Mouse (Mus musculus): ENCODE results near the gene Srr. TPM values are rescaled to one million over a fixed set of nuclear protein-coding genes. Genes with fewer than 3 reads are reported as not detected.

Gene Srr
- polyA plus RNA-seq, 1 experiment from 2014 or later = 4.9 TPM

Small RNAs within 50 kb of the gene (microRNA-seq; reads per million reads assigned to microRNA genes)
- gene Mir6926 = not detected

Other genes starting within 250 kb of the Srr start
- gene Pafah1b1, start 201.3 kb downstream of the Srr start, polyA plus RNA-seq (2016; fragmentation: Nextera tagmentation; extraction: Ambion mirVana) = 54.3 and 54.7 TPM in 2 replicates
- gene Mettl16, start 155.1 kb downstream of the Srr start, polyA plus RNA-seq (2016; fragmentation: Nextera tagmentation; extraction: Ambion mirVana) = 44.3 and 46.6 TPM in 2 replicates
- gene Mnt, start 95.0 kb downstream of the Srr start, polyA plus RNA-seq (2016; fragmentation: Nextera tagmentation; extraction: Ambion mirVana) = 1.9 and 2.0 TPM in 2 replicates
- 2.6 and 2.9 TPM in 2 replicates for gene Sgsm2, start 28.9 kb downstream of the Srr start, polyA plus RNA-seq (2016; fragmentation: Nextera tagmentation; extraction: Ambion mirVana)
- gene Tsr1, start 27.9 kb downstream of the Srr start, polyA plus RNA-seq (2016; fragmentation: Nextera tagmentation; extraction: Ambion mirVana) = 45.5 and 47.1 TPM in 2 replicates
- gene Smg6, start 125 bp downstream of the Srr start, polyA plus RNA-seq (2016; fragmentation: Nextera tagmentation; extraction: Ambion mirVana) = 7.7 and 7.8 TPM in 2 replicates
- 4.6 and 5.8 TPM in 2 replicates for gene Hic1, start 243.6 kb upstream of the Srr start, polyA plus RNA-seq (2016; fragmentation: Nextera tagmentation; extraction: Ambion mirVana)